Mouse (Mus musculus): ENCODE results near the gene Irf2.

The Irf2 gene

DNA sequence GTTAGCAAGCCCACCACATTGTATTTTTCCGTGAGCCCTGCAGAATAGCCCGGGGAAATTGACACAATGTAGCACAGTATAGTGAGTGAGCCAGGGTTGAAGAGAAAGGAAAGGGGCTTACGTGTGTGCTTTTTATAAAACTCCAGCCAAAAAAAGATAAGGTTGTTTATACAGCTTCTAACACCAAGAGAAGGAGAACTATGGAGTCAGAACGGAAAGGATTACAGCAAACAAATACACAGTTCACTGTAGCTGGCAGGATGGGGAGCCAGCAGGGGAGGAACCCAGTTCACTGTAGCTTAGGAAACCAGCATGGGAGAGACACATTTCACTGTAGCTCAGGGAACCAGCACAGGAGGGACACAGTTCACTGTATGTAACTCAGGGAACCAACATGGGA is 149.0 kb downstream of the Irf2 start:
- DNase-seq = no peak

DNA sequence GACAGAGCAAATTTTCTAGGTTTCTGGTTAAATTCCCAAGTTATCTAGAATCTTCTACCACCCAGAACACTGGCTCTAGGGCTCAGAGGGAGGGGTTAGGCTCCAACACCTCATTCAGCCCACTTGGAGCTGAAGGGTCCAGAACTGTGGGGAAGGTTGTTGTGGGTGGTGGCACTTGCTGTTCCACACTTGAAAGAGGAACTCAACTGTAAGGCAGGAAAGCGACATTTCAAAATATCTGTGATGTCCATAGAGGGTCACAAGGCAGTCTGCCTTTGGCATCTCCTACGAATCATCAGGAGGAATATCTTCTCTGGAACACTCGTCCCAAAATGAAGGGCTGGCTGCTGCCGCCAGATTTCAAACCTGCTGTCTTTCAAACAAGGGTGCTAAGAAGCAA is 150.7 kb downstream of the Irf2 start:
- DNase-seq = no peak

DNA sequence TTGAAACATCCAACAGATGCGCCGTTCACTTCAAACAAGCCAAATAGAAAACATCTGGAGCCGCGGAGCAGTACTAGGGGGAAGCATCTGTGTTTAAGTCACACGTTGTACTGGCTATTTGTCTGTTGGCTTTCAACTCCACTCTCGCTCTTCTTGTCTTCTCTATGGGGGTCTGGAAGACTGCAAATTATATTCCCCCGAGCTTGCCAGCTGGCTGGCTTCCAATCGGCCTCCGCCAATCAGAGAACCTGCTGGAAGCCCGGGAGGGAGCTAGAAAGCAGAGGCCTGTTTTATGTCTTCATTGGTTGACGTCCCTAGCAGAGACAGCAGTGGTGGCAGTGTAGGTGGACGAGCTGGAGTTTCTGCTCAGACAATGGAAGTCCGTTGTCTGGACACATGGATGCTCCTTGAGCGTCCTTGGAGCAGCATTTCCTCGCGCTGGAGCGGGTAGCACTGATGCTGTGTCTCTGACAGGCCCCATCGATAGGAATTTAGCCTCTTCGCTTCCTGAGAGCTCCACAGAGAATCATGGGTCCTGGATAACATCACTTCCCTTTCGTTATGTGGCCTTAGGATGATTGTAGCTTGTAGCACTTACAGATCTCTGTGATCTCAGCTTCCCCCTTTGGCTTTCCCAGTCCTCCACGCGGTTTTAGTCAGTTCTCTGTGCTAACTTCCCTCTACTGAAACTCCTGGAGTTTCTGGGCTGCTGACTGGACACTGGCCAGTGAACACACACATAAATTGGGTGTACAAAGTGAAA is 153.2 kb downstream of the Irf2 start:
- peak; percentile 22 for DNase-seq

DNA sequence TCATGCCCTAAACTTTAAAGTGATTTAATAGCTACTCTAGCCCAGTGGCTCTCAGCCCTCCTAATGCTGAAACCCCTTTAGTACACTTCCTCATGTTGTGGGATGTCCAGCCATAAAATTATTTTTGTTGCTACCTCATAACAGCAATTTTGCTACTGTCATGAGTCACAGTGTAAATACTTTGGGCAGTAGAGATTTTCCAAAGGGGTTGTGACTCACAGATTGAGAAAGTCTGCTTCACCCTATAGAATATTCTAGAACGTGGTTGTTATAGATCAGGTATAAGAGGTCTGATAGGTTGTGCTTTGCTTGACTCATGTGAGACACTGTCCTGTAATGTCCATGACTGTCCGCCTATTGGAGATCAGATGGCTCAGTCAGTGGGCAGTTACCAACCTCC is 154.9 kb downstream of the Irf2 start:
- DNase-seq = no peak

DNA sequence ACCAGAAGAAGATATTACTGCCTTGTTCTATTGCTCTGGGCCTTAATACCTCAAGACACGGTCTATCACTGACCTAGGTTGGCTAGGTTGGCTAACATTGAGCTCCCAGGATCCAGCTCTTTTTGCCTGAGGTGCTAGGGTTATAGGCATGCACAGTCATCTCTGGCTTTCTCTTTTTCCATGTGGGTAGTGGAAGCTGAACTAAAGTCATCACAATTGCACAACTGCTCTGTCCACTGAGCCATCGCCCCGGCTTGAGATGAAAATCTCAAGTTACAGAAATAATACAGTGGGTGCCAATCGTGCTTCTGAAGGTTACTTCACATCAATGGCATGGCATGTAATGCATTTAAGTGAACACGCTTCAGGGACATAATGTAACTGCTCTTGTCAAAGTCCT is 156.5 kb downstream of the Irf2 start:
- no peak for DNase-seq

DNA sequence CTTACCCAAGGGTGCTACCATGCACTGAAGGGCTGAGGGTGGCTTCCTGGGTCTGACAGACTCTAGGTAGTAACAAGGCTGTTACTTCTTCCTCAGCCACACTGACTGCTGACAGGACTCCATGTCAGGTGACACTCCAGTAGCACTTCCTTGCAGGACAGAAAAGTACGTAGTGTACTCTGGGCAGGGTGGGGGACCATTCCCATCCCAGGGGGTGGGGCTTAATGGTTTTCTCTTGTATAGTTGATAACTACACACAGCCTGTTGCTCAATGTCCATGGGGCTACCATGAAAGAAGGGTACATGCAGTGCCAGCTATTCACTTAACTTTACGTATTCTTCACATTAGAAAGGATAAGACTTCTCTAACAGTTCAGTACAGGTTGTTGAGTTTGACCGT is 157.2 kb downstream of the Irf2 start:
- no peak for DNase-seq
